Mouse (Mus musculus): Measurements from ENCODE around the gene Scrn2. TPM values are rescaled to one million over a fixed set of nuclear protein-coding genes. Genes with fewer than 3 reads are reported as not detected.

The Scrn2 gene
- 4.8 TPM for polyA plus RNA-seq (2017; shearing (Covaris generic))

DNA sequence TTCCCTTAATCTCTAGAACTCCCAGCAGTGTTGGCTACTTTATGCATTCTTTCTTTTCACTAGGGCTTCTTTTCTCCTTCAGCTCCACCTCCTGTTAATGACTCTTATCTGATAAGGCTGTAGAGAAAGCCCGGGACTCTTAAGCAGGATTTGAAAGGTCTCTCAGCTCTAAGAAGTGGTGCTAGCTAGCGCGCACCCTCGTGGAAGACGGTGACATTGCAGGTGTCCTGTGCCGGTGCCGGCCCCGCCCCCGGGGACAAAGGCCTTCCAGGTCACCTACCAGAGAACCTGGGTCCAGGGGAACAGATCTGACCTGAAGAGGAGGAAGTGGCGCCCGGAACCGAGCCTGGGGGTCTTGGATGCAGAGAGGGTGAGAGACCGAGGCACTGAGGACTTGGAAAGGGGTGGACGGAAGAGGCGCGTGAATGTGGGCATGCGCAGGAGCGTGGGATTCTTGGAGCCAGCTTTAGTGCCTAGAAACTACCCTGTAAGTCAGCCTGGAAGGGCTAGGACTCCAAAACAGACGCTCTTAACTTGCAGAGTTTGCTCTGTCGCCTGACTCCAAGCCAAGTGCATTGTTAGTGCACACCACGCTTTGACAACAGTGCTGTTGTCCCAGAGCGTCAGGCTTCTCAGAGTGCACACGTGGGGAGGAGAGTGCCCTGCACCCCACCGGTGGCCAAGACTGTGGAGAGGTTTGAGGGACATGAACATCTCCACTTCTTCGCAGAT lies at the start of gene Scrn2:
Gene Scrn2 (plus strand): TSS at position 253 of the 732 bp plus-strand sequence.

DNA sequence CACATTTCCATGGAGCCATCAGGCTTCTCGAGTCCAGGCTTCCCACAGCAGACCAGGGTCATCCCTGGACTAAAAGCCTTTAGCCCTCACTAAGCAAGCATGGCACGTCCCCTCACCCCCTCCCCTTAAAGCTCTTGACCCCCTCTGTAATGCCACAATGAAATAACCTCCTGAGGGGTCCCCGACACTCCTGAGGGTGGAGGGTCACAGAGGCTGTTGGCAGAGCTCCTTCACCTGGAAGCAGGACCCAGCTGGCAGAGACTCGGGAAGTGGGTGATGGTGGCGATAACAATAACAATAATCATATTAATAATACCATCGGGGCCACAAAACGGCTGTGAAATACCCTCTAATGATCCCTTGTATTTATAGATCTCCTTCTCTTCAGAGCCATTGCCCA lies 46.9 kb upstream of the Scrn2 start, which contains the start of gene Sp2:
Gene Sp2 (minus strand): TSS at position 101 of the 400 bp plus-strand sequence.

DNA sequence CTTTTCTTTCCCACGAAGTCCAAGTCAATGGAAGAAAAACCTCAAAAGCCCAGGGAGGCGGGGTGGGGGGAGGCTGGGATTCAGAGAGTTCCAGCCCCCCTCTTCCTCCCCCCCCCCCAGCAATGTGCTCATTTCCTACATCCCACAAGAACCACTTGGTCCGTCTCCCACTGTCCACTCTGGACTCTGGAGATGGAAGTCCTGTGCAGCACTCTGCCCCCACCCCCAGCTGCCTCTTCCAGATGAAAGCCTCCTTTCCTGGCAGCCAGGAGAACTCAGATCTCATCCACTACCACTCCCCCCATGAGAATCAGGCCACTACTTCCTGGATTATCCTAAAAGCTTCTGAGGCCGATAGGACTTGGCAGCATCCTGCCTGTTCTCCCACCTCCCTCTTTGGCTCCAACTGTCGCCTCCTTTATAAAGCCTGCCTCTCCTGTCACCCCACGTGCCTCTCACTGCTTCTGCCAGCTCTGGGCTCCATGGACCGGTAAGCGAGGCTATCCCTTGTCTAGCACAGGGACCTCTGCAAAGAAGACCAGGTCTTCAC lies 16.5 kb upstream of the Scrn2 start, which contains the start of gene Sp6:
Gene Sp6 (plus strand): TSS at position 274 of the 550 bp plus-strand sequence.

DNA sequence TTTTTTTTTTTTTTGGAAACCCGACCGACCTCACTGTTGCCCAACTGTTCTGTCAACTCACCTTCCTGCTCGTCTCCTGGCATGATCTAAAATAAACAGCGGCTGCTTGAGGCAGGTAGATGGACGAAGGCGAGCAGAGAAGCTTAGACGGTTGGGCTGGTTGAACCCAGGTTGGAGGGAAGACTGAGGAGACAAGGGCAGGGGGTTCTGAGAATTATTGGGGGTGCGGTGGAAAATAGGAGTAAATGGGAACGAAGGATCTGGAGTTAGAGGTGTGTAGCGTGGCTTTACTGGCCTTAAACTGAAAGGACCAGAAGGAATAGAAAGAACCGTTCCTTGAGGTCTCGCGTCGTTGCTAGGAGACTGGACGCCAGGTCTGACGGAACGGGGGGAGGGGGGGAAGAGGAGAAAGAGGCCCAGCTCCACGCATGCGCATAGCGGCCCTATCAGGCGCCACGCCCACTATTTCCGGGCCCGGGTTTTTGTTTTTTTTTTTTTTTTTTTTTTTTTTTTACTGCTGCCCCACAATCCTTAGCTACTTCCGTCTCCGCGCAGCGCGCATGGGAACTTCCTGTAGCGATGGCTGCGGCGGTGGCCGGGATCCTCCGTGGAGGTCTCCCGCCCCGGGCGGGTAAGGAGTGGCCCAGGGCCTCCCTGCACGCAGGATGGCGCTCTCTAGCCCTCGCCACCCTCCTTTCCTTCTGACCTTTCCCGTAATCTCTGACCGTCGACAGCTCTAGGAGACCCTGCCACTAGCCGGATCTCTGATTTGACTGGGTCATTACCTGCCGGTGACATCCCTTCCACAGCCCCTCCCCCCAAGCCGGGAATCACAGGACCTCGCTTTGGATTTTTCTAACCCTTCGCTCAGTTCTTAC lies 11.5 kb downstream of the Scrn2 start, which contains the start of the genes Lrrc46 and Mrpl10:
Gene Lrrc46 (minus strand): TSS at position 386 of the 878 bp plus-strand sequence.
Gene Mrpl10 (plus strand): TSS at position 539 of the 878 bp plus-strand sequence.

DNA sequence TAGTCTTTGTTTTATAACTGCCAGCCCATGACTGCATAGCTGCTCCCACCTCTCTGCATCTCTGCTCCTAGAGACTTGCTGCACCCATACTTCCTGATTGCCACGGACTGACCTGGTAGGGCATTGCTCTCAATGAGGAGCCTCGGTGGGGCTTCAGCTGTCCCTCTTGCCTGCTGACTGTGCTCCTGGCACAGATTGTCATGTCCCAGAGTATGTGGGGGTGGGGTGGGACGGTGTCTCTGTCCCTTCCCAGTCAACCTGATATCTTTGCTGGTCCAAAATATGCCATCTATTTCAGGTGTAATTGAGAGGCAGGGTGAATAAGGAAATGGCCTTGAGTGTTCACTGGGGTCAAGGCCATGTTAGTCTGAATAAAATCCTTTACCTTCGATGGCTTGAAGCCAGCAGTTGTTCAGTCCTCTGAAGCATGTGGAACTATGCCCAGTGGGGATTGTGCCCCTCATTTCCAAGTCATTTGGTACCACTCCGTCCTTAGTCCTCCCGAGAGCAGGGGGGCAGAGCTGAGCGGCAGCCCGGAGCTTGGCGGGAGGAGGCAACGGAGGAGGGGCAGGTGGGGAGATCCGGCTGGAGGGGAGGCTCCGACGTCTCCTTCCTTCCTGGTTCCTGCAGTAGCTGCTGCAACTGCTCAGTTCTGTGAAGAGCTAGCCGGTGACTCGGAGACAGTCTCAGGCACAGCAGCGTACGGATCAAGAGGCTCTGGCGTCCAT lies 20.6 kb downstream of the Scrn2 start, which contains the start of gene Osbpl7:
Gene Osbpl7 (plus strand): TSS at position 413 of the 728 bp plus-strand sequence.

Other genes with a start within 250 kb of the Scrn2 start
- 16.3 TPM for gene Cbx1, start 240.8 kb upstream of the Scrn2 start, polyA plus RNA-seq (2017; shearing (Covaris generic))
- gene Nfe2l1, start 200.0 kb upstream of the Scrn2 start, polyA plus RNA-seq (2017; shearing (Covaris generic)): 56.1 TPM
- not detected for gene Copz2, start 180.1 kb upstream of the Scrn2 start, polyA plus RNA-seq (2017; shearing (Covaris generic))
- gene Cdk5rap3, start 113.4 kb upstream of the Scrn2 start, polyA plus RNA-seq (2017; shearing (Covaris generic)): 76.6 TPM
- 0.67 TPM for gene Prr15l, start 101.8 kb upstream of the Scrn2 start, polyA plus RNA-seq (2017; shearing (Covaris generic))
- gene Pnpo, start 86.0 kb upstream of the Scrn2 start, polyA plus RNA-seq (2017; shearing (Covaris generic)): 36.5 TPM
- gene Sp2, start 47.0 kb upstream of the Scrn2 start, polyA plus RNA-seq (2017; shearing (Covaris generic)): 82.1 TPM
- gene Sp6, start 16.5 kb upstream of the Scrn2 start, polyA plus RNA-seq (2017; shearing (Covaris generic)): 1.9 TPM
- not detected for gene Lrrc46, start 11.5 kb downstream of the Scrn2 start, polyA plus RNA-seq (2017; shearing (Covaris generic))
- 33.7 TPM for gene Mrpl10, start 11.6 kb downstream of the Scrn2 start, polyA plus RNA-seq (2017; shearing (Covaris generic))
- gene Osbpl7, start 20.7 kb downstream of the Scrn2 start, polyA plus RNA-seq (2017; shearing (Covaris generic)): 21.9 TPM
- 278 TPM for gene Tbx21, start 85.4 kb downstream of the Scrn2 start, polyA plus RNA-seq (2017; shearing (Covaris generic))
- gene Tbkbp1, start 121.6 kb downstream of the Scrn2 start, polyA plus RNA-seq (2017; shearing (Covaris generic)): 7.9 TPM
- gene Kpnb1, start 157.9 kb downstream of the Scrn2 start, polyA plus RNA-seq (2017; shearing (Covaris generic)): 19.9 TPM